Mouse (Mus musculus): Measurements from ENCODE around the gene Msrb3.

DNA sequence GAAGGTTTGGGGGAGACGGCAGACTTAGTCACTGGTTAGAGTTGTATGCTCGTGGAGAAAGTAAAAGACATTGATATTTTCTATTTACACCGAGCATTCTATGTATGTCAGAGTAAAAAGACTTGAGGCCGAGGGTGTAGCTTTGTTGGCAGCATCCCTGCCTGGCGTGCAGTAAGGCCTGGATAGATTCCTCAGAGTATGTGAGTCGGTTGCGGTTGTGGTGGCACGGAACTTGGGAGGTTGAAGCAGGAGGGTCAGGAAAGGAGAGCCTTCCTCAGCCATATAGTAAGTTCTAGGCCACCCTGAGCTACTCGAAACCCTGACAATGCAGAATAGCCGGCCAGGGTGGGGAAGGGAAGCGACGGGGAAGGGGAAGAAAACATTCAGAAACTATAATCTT lies 71.1 kb downstream of the Msrb3 start:
- no peak for TF ChIP-seq CTCF (IDR thresholded peaks at IDR 0.05; ENCODE audit: borderline replicate concordance, insufficient read depth, low read length)
- TF ChIP-seq POLR2A (IDR thresholded peaks at IDR 0.05; ENCODE audit: low read depth, low read length) = no peak

All from embryonic fibroblast, embryonic 13.5 days (primary cell).